Mouse (Mus musculus) MN1 (cell line): Measurements from ENCODE around the gene Pramel7.
"Not testable (repeated sequence)": the region's sequence is repeated elsewhere in the genome, so short reads cannot be mapped to it uniquely, and the experiment has no call there.

Experiments
- DNase-seq: peaks from one replicate; pipeline ENCODE4 v3.0.0-alpha.2; 2016; ENCODE audit warnings: low spot score

Gene Pramel7

DNA sequence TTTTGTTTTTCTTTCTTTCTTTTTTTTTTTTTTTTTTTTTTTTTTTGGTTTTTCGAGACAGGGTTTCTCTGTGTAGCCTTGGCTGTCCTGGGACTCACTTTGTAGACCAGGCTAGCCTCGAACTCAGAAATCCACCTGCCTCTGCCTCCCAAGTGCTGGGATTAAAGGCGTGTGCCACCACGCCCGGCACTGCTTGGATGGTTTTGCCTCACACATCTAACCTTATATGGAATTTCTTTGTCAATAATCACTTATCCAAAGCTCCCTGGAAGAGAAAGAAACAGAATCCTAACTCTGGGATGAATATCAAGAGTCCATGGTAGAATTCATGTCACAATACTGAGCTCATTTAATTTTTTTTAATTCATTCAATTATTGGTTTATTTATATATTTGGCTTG is at the start of gene Pramel7:
Gene Pramel7 (minus strand): TSS at position 101 of the 400 bp plus-strand sequence.
- not testable (repeated sequence) for DNase-seq

DNA sequence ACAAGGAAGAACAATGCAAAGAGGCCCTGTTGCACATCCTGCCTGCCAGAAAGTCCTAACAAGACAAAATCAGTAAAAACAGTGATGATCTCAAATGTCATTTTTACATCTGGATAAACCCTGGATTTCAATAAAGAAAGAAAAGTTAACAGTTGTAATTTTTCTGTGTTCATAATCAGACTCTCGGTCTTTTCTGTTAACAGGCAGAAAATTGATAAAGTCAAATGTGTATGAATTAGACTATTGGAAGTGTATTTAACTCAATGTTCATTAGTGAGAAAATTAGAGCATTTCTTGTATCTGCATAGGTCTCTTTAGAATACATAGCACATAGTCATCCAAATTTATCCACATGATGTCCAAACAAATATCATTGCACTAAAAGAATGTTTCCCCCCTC is 48.5 kb upstream of the Pramel7 start, which contains the start of gene Olfr1128:
Gene Olfr1128 (minus strand): TSS at position 101 of the 400 bp plus-strand sequence.
- DNase-seq = no peak

DNA sequence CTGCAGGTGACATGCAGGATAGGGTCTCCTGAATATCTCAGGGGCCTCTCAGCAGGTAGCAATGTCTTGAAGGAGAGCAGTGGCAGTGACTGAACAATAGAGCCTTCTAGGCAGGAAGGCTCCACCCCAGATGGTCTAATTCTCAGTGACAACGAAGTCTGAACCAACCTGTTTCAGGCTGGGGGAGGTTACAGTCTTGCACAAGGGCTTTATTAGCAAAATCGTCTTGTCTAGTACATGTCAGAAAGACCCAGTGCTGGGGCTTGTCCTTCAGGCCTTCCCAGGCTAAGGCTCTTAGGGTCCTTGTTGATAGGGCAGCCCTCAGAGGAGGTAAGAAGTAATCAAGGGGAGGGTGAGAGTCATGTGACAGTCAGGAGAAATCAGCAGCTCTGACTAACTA is 37.9 kb upstream of the Pramel7 start:
- DNase-seq = no peak

DNA sequence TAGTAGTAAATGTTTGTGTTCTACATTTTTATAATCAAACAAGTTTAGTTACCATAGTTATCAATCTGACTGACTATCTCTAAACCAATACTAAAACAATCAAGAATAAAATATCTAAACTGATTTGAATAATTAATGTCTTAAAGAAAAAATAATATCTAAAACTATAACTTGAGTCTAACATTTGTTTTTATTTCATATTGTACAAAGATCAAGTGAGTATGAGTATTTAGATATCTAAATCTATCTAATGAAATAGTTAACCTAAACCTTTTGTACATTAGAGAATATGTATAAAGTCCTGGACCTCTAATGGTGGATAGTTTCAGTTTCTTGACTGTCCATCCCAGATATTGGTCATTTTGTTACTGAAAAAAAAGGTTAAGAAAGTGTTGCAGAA is 34.6 kb upstream of the Pramel7 start, which contains the start of gene Olfr153:
Gene Olfr153 (plus strand): TSS at position 301 of the 400 bp plus-strand sequence.
- DNase-seq = no peak

DNA sequence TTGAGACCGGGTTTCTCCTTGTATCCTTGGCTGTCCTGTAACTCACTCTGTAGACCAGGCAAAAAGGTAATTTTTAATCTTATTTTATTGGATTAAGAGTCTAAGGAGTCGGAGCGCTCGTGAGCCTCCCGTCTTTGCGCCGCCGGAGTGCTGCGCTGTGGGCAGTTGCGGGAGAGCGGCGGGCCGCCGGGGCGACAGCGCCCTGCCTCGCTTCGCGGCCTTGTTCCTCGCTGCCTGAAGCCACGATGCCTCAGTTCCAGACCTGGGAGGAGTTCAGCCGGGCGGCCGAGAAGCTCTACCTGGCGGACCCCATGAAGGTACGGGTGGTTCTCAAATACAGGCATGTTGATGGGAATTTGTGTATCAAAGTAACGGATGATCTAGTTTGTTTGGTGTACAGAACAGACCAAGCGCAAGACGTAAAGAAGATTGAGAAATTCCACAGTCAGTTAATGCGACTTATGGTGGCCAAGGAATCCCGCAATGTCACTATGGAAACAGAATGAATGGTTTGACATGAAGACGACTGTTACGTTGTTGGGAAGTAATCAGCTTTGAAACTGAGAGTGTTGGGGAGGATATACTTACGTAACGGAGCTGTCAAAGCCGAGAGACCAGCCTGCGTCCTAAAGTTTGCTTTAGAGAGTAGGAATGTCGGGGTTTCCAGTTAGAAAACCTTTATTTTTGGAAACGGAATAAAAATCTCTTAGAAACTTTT is 29.2 kb upstream of the Pramel7 start:
- not testable (repeated sequence) for DNase-seq

DNA sequence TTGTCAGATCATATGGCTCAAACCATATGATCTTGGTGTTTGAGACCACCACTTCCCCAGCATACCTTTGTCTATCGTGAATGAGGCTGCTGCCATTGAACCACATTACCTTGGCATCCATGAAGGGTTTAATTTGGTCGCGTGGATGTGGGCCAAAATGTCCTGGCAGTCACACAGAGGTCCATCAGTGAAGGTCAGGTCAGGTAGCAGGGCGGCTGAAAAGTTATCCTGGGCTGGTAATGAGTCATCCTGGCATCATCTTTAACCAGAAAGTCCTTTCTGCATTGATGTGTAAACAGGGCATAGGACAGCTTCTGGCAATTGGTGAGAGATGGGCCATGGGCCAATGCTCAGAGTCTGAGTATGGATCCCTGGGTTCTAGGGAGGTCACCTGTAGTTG is 23.8 kb upstream of the Pramel7 start:
- DNase-seq = no peak

DNA sequence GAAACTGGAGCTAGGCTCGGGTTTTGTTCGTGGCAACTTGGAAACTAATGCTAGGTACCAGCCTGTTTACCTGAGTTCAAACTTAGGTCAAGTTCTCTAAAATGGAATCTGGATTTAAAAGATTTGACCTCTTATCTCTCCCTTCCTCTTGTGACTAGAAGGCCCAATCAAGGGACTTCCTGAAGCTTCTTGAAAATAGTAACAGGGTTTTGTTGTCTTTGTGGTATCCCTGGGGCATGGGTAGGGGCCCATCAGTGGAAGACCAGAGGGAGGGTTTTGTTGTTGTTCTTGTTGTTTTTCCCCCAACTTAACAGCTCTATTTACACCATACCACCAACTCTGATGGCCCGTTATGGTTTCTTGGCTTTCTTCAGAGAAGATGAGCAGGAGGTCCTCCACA is 19.7 kb upstream of the Pramel7 start:
- DNase-seq = no peak

DNA sequence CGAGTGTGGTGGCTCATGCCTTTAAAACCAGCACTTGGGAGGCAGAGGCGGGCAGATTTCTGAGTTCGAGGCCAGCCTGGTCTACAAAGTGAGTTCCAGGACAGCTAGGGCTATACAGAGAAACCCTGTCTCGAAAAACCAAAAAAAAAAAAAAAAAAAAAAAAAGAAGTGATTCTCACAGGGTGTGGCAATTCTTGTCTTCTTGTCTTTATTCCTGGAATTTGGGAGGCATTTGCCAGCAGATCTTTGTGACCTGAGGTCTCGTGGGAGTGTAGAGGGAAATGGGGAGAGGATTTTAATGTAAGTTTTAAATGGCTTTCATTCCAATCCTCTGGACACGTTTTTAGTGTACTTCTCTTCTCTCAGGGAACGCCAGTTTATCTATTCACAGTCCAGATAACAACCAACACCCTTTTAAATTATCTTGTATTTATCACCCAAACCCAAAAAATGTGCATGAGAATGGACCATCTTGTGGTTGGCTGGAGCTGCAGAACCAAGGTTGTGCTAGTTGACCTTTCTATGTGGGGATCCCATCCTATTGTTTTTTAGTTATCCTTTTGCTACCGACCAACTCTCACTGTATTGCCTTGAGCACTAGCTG is 18.7 kb upstream of the Pramel7 start:
- DNase-seq = no peak

DNA sequence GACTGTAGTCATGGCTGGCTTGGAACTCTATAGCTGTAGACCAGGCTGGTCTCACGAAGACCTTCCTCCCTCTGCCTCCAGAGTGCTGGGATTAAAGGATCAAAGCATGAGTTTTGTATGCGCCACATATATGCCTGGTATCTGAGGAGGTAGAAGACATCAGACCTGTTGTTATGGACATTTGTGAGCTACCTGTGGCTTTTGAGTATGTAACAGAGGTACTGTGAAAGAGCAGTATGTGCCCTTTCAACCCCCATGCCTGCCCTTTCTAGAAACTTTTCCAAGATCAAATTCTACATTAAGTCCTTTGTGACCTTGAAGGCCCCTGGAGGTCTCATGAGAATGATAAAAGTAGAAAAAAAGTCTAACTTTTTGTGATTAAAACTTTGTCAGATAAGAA is 18.2 kb upstream of the Pramel7 start:
- no peak for DNase-seq

DNA sequence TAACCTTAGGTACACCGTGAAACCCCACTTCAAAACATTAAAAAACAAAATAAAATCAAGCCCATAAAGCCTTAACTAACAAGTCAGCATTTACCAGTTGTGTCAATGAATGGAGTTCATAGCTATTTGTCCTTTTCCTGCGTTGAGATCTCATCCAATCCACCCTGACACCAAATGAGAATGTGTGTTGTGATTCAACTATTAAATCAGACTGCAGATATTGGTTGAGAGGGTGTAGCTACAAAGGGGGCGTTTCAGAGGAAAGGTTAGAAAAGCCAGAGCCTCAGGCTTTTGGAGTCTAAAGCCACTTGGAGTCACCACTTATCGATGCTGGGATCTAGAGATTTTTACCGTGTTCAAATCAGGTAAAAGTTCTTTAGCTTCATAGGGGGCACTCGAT is 9.4 kb upstream of the Pramel7 start, which contains the start of gene Pramel6:
Gene Pramel6 (plus strand): TSS at position 301 of the 400 bp plus-strand sequence.
- no peak for DNase-seq

DNA sequence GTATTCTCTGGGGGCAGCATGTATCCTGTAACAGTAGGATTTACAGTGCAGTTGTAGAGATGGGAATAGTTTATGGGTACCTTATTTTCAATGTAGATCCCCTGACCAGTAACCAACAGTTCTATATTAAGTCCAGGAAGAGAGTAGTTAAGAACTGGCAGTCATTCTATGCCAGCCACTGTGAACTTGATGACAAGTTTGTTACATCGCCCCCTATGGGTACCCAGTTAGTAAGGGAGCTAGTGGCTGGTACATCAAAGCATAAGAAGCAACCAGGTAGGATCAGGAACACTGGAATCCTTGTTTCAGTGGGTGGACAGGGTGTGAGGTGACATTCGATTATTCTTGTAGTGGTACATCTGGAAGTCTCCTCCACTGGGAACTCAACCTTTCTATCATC is 14.6 kb downstream of the Pramel7 start:
- DNase-seq = no peak

DNA sequence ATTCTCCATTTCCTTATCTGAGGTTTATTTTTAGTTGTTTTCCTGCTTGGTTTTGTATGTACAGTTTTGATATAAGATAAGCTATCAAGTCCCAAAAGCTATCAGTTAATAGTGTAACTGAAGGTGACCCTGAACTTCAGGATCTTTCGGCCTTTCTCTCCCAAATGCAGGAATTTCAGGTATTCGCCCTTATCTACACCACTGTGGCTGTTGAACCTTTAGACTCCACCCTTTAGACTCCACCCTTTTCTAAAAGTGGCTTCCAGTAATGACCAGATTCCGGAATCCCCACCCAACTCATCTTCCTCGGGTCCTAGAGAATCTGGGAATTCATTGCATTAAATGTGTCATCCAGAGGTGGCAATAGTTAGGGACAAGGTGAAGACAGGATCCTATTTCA is 15.7 kb downstream of the Pramel7 start:
- DNase-seq = no peak

DNA sequence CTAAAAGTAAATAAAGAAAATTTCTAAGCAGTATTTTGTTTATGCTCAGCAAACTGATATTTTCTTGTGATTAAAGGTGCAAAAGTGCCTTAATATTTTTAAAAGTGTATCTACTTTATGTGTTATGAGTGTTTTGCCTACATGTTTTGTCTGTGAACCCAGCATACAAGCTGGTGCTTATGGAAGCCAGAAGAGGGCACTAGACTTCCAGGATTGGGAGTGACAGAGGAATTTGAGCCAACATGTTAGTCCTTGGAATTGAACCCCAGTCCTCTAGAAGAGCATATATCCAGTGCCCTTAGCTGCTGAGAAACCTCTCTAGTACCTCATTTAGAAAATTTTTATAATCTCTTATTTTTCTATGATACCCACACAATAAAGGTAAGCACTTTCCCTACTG is 16.7 kb downstream of the Pramel7 start:
- DNase-seq = no peak

DNA sequence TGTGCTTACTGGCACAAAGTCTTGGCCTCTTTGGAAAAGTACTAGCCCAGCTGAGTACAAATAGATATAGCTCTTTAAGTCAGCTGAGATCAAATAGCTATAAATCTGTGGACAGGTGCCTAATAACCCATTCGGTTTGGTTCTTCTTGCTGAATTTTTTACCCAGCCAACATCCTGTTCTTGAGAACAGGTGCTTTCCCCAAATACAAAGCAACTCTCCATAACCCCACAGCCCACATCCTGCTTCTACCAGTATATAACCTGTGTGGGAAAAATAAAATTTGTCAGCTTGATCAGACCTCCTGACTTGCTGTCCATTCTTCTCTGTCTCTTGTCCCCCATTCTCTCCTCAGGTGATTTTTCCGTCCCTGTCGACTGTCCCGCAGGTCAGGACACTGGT is 35.1 kb downstream of the Pramel7 start:
- DNase-seq = no peak

DNA sequence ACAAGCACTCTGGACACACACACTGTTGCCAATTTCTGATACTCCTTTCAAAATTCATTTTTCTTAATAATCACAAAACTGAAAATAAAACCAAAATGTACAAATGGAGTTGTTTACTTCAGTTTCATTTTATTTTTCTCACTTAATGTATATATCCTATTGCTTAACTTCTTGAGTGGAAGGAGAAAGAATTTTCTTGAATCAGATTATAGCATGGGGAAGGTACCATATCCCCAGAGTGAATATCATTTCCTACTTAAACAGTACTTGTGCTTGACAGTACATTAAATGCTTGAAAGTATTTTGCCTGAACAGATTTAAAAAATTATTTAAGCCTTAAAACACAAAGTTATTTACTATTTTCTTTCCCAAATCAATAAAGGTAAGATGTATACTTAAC is 43.2 kb downstream of the Pramel7 start, which contains the start of gene Olfr1126:
Gene Olfr1126 (plus strand): TSS at position 301 of the 400 bp plus-strand sequence.
- DNase-seq = no peak
